Mouse (Mus musculus) lung, adult 2 months (tissue): ENCODE measurements around the gene Tnpo1.

Experiments used
- CTCF ChIP-seq: fragments of 200-500 bp; IDR thresholded peaks from 2 replicates; pipeline ENCODE4 v1.5.1; 2011; ENCODE audit warnings: mild to moderate bottlenecking, low read length, control low read depth; ENCODE audit not compliant: insufficient read depth
- POLR2A ChIP-seq: fragments of 200-500 bp; IDR thresholded peaks from 2 replicates; pipeline ENCODE4 v1.6.1; 2011; ENCODE audit warnings: low read depth, mild to moderate bottlenecking, control low read depth, low read length, borderline replicate concordance; ENCODE audit errors: extremely low read depth

DNA sequence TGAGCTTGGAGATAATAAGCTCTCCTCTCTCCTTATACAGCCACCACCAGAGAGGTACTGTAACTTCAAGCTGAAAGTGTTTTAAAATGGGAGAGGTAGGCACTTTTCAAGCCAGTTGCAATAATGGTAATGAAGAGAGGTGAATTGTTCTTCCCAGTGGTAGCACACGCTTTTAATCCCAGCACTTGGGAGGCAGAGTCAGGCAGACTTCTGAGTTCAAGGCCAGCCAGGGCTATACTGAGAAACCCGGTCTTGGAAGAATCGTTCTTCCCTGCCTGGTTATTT lies 716 bp upstream of the Tnpo1 start:
- no peak for TF ChIP-seq CTCF
- no peak for TF ChIP-seq POLR2A
